Mouse (Mus musculus): ENCODE results near the gene Npm1. TPM values are rescaled to one million over a fixed set of nuclear protein-coding genes. Genes with fewer than 3 reads are reported as not detected.

The Npm1 gene
- polyA plus RNA-seq, 1 experiment from 2014 or later, result 999 TPM

DNA sequence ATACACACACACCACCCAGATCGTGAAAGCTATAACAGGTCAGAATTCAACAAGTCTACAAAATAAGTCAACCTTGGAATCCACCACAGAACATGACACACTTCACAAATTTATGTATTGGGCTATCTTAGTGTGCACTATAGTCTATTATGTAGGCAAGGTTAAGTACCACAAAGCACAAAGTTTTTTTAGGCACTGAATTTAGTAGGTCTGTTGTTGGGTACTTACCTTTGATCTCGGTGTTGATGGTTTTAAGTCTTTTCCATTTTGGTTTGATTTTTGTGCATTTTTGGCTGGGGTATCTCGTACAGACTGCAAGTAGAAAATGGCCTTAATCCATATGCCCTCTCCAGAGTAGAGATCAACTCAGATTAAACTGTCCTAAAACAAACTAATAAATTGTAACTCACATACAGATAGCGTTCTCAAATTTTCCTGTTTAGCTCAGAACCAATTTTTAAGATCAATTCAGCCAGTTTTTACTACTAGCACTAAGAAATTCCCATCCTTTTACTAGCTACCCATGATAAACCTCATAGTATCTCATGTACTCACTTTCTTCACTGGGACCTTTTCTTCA, 6.5 kb downstream of the Npm1 start:
- Histone ChIP-seq H3K4me1 (ENCODE audit: insufficient read depth, low read length) (peaks cover 10% of the 10 kb centered on the region; the same call in 1 of the 2 replicates), H3K27me3 (ENCODE audit: insufficient read depth, low read length) (no peaks in the 10 kb centered on the region), H3K9me3 (ENCODE audit: low read length) (no peaks in the 10 kb centered on the region), H3K9ac (replicated peaks; ENCODE audit: low read length) (no peak overlapping the region), H3K27ac (ENCODE audit: low read length) (no peak overlapping the region), H3K4me3 (ENCODE audit: low read length) (no peak overlapping the region), H3K36me3 (ENCODE audit: insufficient read depth, low read length) (peaks cover 54% of the 10 kb centered on the region), H3K4me2 (replicated peaks; ENCODE audit: low read depth, low read length) (no peak overlapping the region)
- WGBS, result 75% methylated on average over 4 of the region's 4 CpGs
- ATAC-seq (ENCODE audit: low FRiP score, low TSS enrichment), result no peak

DNA sequence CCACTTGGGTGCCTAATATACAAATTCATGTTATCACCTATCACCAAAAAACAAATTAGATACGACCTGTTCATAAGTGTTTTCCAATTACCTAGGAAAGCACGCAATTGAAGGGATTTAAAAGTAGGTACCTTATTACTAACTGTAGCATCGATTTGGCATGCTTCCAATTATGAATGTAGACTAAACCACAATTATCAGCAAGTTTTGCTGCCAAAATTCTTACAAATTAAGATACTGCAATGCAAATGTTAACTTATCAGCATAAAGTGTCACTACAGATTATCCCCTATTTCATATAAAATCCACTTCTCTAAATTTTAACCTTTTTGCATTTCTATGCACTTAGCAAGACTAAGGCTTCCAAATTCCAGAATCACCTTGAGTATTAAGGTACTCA, 8.5 kb downstream of the Npm1 start:
- no peaks in the 10 kb centered on the region for H3K27me3 ChIP-seq (ENCODE audit: insufficient read depth, low read length)
- H3K9me3 ChIP-seq (ENCODE audit: low read length), result no peaks in the 10 kb centered on the region
- 0 out of 2 replicates have a peak, but pooled peaks cover 2% of the 10 kb centered on the region for H3K4me1 ChIP-seq (ENCODE audit: insufficient read depth, low read length)
- no peak overlapping the region for H3K9ac ChIP-seq (replicated peaks; ENCODE audit: low read length)
- H3K4me2 ChIP-seq (replicated peaks; ENCODE audit: low read depth, low read length), result no peak overlapping the region
- no peak for ATAC-seq (ENCODE audit: low FRiP score, low TSS enrichment)
- H3K27ac ChIP-seq (ENCODE audit: low read length), result no peak overlapping the region
- no peak overlapping the region for H3K4me3 ChIP-seq (ENCODE audit: low read length)
- peaks cover 57% of the 10 kb centered on the region for H3K36me3 ChIP-seq (ENCODE audit: insufficient read depth, low read length)
- WGBS, result 92% methylated on average over 3 of the region's 3 CpGs

DNA sequence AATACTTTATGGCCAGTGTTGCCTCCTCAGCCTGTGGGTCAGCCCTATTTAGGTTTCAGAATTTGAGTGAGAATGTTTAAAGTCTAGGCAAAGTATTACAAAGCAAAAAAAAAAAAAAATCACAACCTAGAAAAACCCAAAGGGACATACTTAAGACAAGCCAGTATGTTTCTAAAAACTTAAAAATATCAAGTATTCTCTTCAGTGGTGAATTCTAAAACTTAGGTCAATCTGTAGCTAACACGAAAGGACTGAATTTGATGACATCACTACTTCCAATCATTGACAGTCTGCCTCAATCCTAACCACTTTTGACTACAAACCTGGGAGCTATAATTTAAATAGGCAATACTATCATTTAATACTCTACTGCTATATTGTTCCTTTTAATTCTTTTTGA, 10.0 kb downstream of the Npm1 start:
- 93% methylated on average over 1 of the region's 1 CpGs for WGBS
- H3K4me2 ChIP-seq (replicated peaks; ENCODE audit: low read depth, low read length), result no peak overlapping the region
- no peak overlapping the region for H3K27ac ChIP-seq (ENCODE audit: low read length)
- H3K27me3 ChIP-seq (ENCODE audit: insufficient read depth, low read length), result no peaks in the 10 kb centered on the region
- no peak for ATAC-seq (ENCODE audit: low FRiP score, low TSS enrichment)
- H3K36me3 ChIP-seq (ENCODE audit: insufficient read depth, low read length), result peaks cover 51% of the 10 kb centered on the region
- no peak overlapping the region for H3K4me3 ChIP-seq (ENCODE audit: low read length)
- H3K4me1 ChIP-seq (ENCODE audit: insufficient read depth, low read length), result peaks cover 3% of the 10 kb centered on the region; the same call in 1 of the 2 replicates
- no peaks in the 10 kb centered on the region for H3K9me3 ChIP-seq (ENCODE audit: low read length)
- H3K9ac ChIP-seq (replicated peaks; ENCODE audit: low read length), result no peak overlapping the region

DNA sequence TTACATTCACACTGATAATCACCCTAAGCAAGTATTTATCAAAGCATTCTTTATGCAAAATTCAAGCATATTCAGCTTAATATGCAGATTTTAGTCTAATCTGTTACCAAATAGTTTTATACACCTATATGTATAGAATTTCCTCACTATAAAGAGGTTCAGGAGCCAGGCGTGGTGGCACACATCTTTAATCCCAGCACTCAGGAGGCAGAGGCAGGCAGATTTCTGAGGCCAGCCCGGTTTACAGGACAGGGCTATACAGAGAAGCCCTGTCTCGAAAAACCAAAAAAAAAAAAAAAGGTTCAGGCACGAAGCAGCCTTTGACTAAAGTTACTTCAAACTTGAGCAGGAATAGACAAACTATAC, 11.2 kb downstream of the Npm1 start:
- 68% methylated on average over 4 of the region's 4 CpGs for WGBS
- H3K36me3 ChIP-seq (ENCODE audit: insufficient read depth, low read length), result peaks cover 45% of the 10 kb centered on the region
- ATAC-seq (ENCODE audit: low FRiP score, low TSS enrichment), result no peak

DNA sequence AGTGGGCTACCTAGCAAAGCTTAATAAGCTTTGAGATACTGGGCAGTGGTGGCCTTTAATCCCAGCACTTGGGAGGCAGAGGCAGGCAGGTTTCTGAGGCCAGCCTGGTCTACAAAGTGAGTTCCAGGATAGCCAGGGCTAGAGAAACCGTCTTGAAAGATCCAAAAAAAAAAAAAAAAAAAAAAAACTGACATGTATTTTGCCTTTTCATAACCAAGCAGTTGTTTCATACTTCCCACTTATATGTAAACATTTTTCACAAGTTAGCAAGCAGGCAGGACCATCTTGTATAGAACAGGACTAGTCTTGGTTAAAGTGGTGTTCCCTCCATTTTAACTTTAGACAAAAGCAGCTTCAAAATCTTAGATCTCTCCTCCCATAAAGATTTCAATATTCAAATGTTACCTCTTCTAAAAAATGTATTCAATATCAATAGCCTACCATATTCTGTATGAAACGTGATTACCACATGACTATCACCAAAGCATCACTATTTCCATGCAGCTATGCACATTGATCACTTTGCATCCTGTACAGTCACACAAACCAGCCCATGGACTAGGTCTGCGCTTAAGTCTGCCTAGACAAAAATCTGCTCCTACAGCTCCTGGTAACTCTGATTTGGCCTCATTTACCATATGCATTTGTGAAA, 11.8 kb downstream of the Npm1 start:
- H3K9ac ChIP-seq (replicated peaks; ENCODE audit: low read length), result no peak overlapping the region
- H3K4me3 ChIP-seq (ENCODE audit: low read length), result no peak overlapping the region
- ATAC-seq (ENCODE audit: low FRiP score, low TSS enrichment), result no peak
- peaks cover 3% of the 10 kb centered on the region; the same call in 1 of the 2 replicates for H3K27me3 ChIP-seq (ENCODE audit: insufficient read depth, low read length)
- no peaks in the 10 kb centered on the region for H3K9me3 ChIP-seq (ENCODE audit: low read length)
- no peak overlapping the region for H3K27ac ChIP-seq (ENCODE audit: low read length)
- H3K36me3 ChIP-seq (ENCODE audit: insufficient read depth, low read length), result peaks cover 41% of the 10 kb centered on the region
- WGBS, result 74% methylated on average over 3 of the region's 3 CpGs
- H3K4me2 ChIP-seq (replicated peaks; ENCODE audit: low read depth, low read length), result no peak overlapping the region
- peaks cover 17% of the 10 kb centered on the region for H3K4me1 ChIP-seq (ENCODE audit: insufficient read depth, low read length)

More for the DNA sequence above, 11.2 kb downstream of the Npm1 start:
- Histone ChIP-seq H3K4me1 (ENCODE audit: insufficient read depth, low read length) (peaks cover 14% of the 10 kb centered on the region), H3K9ac (replicated peaks; ENCODE audit: low read length) (no peak overlapping the region), H3K27ac (ENCODE audit: low read length) (no peak overlapping the region), H3K27me3 (ENCODE audit: insufficient read depth, low read length) (peaks cover 3% of the 10 kb centered on the region; the same call in 1 of the 2 replicates), H3K9me3 (ENCODE audit: low read length) (no peaks in the 10 kb centered on the region), H3K4me3 (ENCODE audit: low read length) (no peak overlapping the region), H3K4me2 (replicated peaks; ENCODE audit: low read depth, low read length) (no peak overlapping the region)

DNA sequence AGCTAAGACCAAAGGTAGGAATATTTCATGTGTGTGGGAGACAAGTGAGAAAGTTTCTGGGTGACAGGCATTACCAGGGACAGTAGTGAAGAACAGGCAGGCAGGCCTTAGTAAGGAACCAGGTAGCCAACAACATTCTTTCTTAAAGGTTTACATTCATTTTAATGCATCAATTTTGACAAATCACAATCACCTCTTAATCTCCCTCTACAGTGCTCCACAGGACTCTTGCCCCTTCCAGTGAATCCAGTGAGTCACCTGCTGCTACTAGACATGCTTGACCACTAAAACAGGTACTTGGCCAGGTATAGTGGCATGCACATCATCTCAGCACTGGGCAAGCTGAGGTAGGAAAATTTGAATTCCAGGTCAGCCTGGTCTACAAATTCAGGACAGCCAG, 12.6 kb downstream of the Npm1 start:
- Histone ChIP-seq H3K9me3 (ENCODE audit: low read length) (no peaks in the 10 kb centered on the region), H3K36me3 (ENCODE audit: insufficient read depth, low read length) (peaks cover 36% of the 10 kb centered on the region), H3K9ac (replicated peaks; ENCODE audit: low read length) (no peak overlapping the region), H3K4me1 (ENCODE audit: insufficient read depth, low read length) (peaks cover 23% of the 10 kb centered on the region), H3K4me3 (ENCODE audit: low read length) (no peak overlapping the region), H3K27me3 (ENCODE audit: insufficient read depth, low read length) (peaks cover 8% of the 10 kb centered on the region), H3K27ac (ENCODE audit: low read length) (no peak overlapping the region), H3K4me2 (replicated peaks; ENCODE audit: low read depth, low read length) (no peak overlapping the region)
- ATAC-seq (ENCODE audit: low FRiP score, low TSS enrichment), result no peak

DNA sequence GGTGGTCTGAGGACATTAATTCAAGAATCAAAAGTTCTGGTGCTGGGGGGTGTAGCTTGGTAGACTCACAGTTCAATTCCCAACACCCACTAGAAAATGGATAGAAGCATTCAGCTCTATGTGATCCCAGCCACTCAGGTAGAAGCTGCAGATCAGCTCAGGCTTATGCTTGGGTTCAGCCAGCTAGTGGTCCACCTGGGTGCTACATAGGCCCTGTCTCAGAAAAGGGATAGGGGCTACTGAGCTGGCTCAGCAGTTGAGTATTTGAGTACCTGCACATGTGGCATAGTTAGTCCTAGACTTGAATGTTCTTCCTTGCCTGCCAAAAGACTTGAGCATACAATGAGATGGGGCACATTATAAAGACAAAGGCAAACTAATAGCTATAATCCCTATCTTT, 13.6 kb downstream of the Npm1 start:
- no peak overlapping the region for H3K27ac ChIP-seq (ENCODE audit: low read length)
- H3K9ac ChIP-seq (replicated peaks; ENCODE audit: low read length), result no peak overlapping the region
- no peak overlapping the region for H3K4me2 ChIP-seq (replicated peaks; ENCODE audit: low read depth, low read length)
- H3K4me3 ChIP-seq (ENCODE audit: low read length), result no peak overlapping the region
- H3K4me1 ChIP-seq (ENCODE audit: insufficient read depth, low read length), result peaks cover 24% of the 10 kb centered on the region
- no peak for ATAC-seq (ENCODE audit: low FRiP score, low TSS enrichment)
- H3K27me3 ChIP-seq (ENCODE audit: insufficient read depth, low read length), result peaks cover 14% of the 10 kb centered on the region
- no peaks in the 10 kb centered on the region for H3K9me3 ChIP-seq (ENCODE audit: low read length)
- peaks cover 36% of the 10 kb centered on the region for H3K36me3 ChIP-seq (ENCODE audit: insufficient read depth, low read length)

DNA sequence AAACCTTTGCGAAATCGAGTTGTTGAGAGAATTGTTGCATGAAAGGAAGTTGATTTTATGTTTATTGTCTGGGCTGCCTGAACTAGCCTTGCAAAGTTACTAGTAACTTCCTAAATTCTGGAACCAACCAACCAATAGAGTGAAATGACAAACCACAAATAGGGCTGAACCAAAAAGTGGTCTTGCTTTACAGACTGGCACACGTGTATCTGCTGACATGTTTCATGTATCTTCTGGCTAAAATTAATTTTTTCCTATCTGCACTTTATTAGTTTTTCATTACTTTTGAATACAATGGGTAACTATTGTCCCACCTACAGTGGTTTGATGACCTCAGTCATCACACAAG, 13.9 kb downstream of the Npm1 start:
- Histone ChIP-seq H3K9me3 (ENCODE audit: low read length) (no peaks in the 10 kb centered on the region), H3K4me3 (ENCODE audit: low read length) (no peak overlapping the region), H3K4me1 (ENCODE audit: insufficient read depth, low read length) (peaks cover 26% of the 10 kb centered on the region), H3K36me3 (ENCODE audit: insufficient read depth, low read length) (peaks cover 32% of the 10 kb centered on the region), H3K27me3 (ENCODE audit: insufficient read depth, low read length) (peaks cover 17% of the 10 kb centered on the region), H3K27ac (ENCODE audit: low read length) (no peak overlapping the region), H3K4me2 (replicated peaks; ENCODE audit: low read depth, low read length) (no peak overlapping the region), H3K9ac (replicated peaks; ENCODE audit: low read length) (no peak overlapping the region)
- WGBS, result 20% methylated on average over 3 of the region's 3 CpGs
- no peak for ATAC-seq (ENCODE audit: low FRiP score, low TSS enrichment)

DNA sequence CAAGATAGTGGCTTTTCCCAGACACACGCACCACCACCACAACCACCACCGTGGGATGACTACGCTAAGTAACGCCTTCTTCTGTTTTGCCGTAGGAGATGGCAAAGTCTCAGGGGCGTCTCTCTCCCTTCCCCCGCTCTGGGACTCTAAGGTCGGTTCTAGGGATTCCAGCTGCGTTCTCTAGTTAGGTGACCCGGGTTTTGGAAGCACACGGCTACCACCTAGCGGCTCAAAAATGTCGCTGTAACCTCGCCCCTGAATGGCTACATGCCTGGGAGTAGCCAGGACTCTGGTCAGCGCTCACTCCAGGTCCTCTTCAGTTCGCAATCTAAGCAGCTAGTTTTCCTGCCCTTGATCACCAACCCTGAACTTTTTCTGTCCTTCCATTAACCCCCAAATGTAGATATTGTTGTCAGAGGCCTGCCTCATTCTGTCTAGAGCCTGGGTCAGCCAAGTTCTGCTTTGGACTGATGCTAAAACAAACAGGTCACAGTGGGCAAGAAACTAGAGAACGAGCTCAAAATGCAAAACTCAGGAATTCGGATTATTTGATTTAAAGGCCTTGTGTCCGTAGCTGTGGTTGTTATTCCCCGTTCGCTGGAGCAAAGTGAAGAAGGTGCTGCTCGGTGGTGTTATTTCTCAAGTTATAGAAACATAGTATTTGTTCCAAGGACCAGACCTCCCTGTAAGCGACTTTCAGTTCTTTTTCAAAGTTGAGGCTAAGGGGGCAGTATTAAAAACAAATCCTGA, 14.5 kb downstream of the Npm1 start:
- peak overlapping the region; percentile 61 for H3K4me3 ChIP-seq (ENCODE audit: low read length)
- ATAC-seq (ENCODE audit: low FRiP score, low TSS enrichment), result peak; percentile 83
- H3K27me3 ChIP-seq (ENCODE audit: insufficient read depth, low read length), result peaks cover 19% of the 10 kb centered on the region
- H3K4me2 ChIP-seq (replicated peaks; ENCODE audit: low read depth, low read length), result peak overlapping the region; percentile 98
- peaks cover 31% of the 10 kb centered on the region for H3K4me1 ChIP-seq (ENCODE audit: insufficient read depth, low read length)
- 0 out of 2 replicates have a peak overlapping the region, but pooled peaks have one; percentile 29 for H3K27ac ChIP-seq (ENCODE audit: low read length)
- H3K9ac ChIP-seq (replicated peaks; ENCODE audit: low read length), result no peak overlapping the region
- H3K36me3 ChIP-seq (ENCODE audit: insufficient read depth, low read length), result peaks cover 28% of the 10 kb centered on the region
- WGBS, result 4% methylated on average over 23 of the region's 23 CpGs
- no peaks in the 10 kb centered on the region for H3K9me3 ChIP-seq (ENCODE audit: low read length)

Data from kidney, embryonic 16.5 days (tissue).